Mouse (Mus musculus) mature B cell (primary cell): Measurements from ENCODE around the gene Olfr1294.

Experiments
- in situ Hi-C: fragments of 300-500 bp; cut with MboI; formaldehyde crosslinking; loops from 2 replicates; pipeline ENCODE4 v1.14.3; 2019

The Olfr1294 gene

GRCm38 (mm10) chr2:111540191-111540590, at the start of gene Olfr1294:
Olfr1294 (minus strand) TSS chr2:111540291.
- in situ Hi-C loops: no loop called here

DNA sequence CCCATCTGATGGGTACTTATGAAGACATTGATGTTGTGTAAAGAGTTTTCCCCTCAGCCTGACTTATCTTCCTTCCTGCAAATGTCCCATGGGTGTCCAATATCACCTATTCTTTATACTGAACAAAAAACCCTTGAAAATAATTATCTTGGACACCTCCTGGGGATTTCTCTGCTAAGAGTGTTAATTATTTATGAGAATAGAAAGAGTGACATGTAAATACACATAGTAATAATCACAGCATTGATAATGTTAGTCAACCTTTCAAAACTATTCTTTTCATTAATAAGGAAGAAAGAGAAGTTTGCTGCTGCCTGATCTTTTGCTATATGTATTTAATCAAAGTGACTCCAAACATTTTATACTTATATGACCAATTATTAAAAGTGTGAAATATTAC, 29.5 kb upstream of the Olfr1294 start, which contains the start of gene Olfr1295:
Olfr1295 (minus strand) TSS at position 101 of the 400 bp plus-strand sequence.
- in situ Hi-C loops: no loop called here

DNA sequence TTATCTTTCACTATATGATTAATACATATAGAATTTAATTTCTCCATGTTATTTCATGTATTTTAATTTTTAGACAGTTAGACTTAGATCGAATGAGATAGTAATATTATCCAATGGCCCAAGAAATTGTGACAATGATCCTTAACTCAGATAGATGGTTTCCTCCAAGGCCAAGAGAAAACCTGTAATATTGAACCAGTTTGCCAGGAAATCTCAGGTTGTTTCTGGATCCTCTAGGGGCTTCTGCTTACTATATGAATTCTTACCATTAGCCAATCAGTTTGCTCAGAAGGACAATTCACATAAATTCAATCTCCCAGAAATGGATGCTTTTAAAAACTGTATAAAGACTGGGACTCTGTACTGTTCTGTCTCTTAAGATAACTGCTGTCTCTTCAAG, 15.2 kb downstream of the Olfr1294 start, which contains the start of gene Olfr1293-ps:
Olfr1293-ps (plus strand) TSS at position 301 of the 400 bp plus-strand sequence.
- in situ Hi-C loops: no loop called here

- in situ Hi-C loops: no loop called here
Measured at GRCm38 (mm10) chr2:111517451-111517850, 22.6 kb downstream of the Olfr1294 start.

DNA sequence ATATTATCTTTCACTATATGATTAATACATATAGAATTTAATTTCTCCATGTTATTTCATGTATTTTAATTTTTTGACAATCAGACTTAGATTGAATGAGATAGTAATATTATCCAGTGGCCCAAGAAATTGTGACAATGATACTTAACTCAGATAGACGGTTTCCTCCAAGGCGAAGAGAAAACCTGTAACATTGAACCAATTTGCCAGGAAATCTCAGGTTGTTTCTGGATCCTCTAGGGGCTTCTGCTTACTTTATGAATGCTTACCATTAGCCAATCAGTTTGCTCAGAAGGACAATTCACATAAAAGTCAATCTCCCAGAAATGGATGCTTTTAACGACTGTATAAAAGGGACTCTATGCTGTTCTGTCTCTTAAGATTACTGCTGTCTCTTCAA, 43.2 kb downstream of the Olfr1294 start, which contains the start of gene Olfr1291-ps1:
Olfr1291-ps1 (plus strand) TSS at position 301 of the 400 bp plus-strand sequence.
- in situ Hi-C loops: no loop called here

DNA sequence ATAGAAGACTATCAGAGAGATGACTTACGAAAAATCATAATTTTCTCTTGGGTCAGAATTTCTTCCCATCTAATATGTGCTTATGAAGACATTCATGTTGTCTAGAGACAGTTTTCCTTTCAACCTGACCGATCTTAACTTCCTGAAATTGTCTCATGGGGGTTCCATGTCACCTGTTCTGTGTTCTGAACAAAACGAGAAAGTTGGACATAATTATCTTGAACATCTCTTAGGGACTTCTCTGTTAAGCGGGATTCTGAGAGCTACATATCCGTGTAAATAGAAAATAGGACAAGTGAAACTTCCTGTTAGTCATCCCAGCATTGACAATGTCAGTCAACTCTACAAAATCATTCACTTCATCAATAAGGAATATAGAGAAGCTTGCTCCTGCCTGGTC, 46.4 kb downstream of the Olfr1294 start, which contains the start of gene Olfr1290:
Olfr1290 (minus strand) TSS at position 101 of the 400 bp plus-strand sequence.
- in situ Hi-C loops: no loop called here
